Mouse (Mus musculus): ENCODE data around the gene Foxo3. TPM values are rescaled to one million over a fixed set of nuclear protein-coding genes. Genes with fewer than 3 reads are reported as not detected.

Gene Foxo3
- polyA plus RNA-seq, 1 experiment from 2014 or later, result 8.0 TPM

GRCm38 (mm10) chr10:42251749-42252323, 24.7 kb downstream of the Foxo3 start:
- DNase-seq (ENCODE audit: low spot score), result no peak
- WGBS, result 30% methylated on average over 8 of the region's 8 CpGs
- peaks cover 37% of the 10 kb centered on the region for H3K4me1 ChIP-seq (replicated peaks; ENCODE audit: control insufficient read depth, insufficient read depth)

GRCm38 (mm10) chr10:42251203-42251602, 25.4 kb downstream of the Foxo3 start:
- Histone ChIP-seq H3K4me2 (replicated peaks; ENCODE audit: low read depth) (peak overlapping the region; percentile 8; the same call in 1 of the 2 replicates), H3K4me3 (ENCODE audit: low read depth, low read length) (no peak overlapping the region), H3K4me1 (replicated peaks; ENCODE audit: control insufficient read depth, insufficient read depth) (peaks cover 37% of the 10 kb centered on the region), H3K36me3 (ENCODE audit: control insufficient read depth, insufficient read depth, low read length) (no peaks in the 10 kb centered on the region), H3K9me3 (ENCODE audit: control insufficient read depth, low read length) (no peaks in the 10 kb centered on the region), H3K9ac (ENCODE audit: low read length) (0 out of 2 replicates have a peak overlapping the region, but pooled peaks have one; percentile 36), H3K27me3 (ENCODE audit: control insufficient read depth, insufficient read depth, low read length) (no peaks in the 10 kb centered on the region), H3K27ac (replicated peaks) (peak overlapping the region; percentile 87)
- DNase-seq (ENCODE audit: low spot score) (peak; percentile 71), ATAC-seq (ENCODE audit: low FRiP score, low TSS enrichment) (peak; percentile 88)
- TF ChIP-seq CTCF (IDR thresholded peaks at IDR 0.05; ENCODE audit: low read depth), result peak; percentile 16; the same call in 1 of the 2 replicates
- TF ChIP-seq EP300 (optimal IDR thresholded peaks at IDR 0.05), result peak; percentile 83
- 12% methylated on average over 7 of the region's 7 CpGs for WGBS

More at GRCm38 (mm10) chr10:42251749-42252323, 24.7 kb downstream of the Foxo3 start:
- ATAC-seq (ENCODE audit: low FRiP score, low TSS enrichment), result peak; percentile 11; the same call in 1 of the 2 replicates
- H3K4me2 ChIP-seq (replicated peaks; ENCODE audit: low read depth), result no peak overlapping the region
- no peaks in the 10 kb centered on the region for H3K27me3 ChIP-seq (ENCODE audit: control insufficient read depth, insufficient read depth, low read length)
- TF ChIP-seq CTCF (IDR thresholded peaks at IDR 0.05; ENCODE audit: low read depth) (no peak), EP300 (optimal IDR thresholded peaks at IDR 0.05) (no peak)
- H3K27ac ChIP-seq (replicated peaks), result peak overlapping the region; percentile 87
- no peaks in the 10 kb centered on the region for H3K9me3 ChIP-seq (ENCODE audit: control insufficient read depth, low read length)
- H3K36me3 ChIP-seq (ENCODE audit: control insufficient read depth, insufficient read depth, low read length), result no peaks in the 10 kb centered on the region
- peak overlapping the region; percentile 23; the same call in 1 of the 2 replicates for H3K9ac ChIP-seq (ENCODE audit: low read length)
- H3K4me3 ChIP-seq (ENCODE audit: low read depth, low read length), result no peak overlapping the region

- 0 out of 2 replicates have a peak overlapping the region, but pooled peaks have one; percentile 0 for H3K4me2 ChIP-seq (replicated peaks; ENCODE audit: low read depth)
- no peak for TF ChIP-seq EP300 (optimal IDR thresholded peaks at IDR 0.05)
- no peak for TF ChIP-seq CTCF (IDR thresholded peaks at IDR 0.05; ENCODE audit: low read depth)
- H3K27ac ChIP-seq (replicated peaks), result peak overlapping the region; percentile 81
- H3K9ac ChIP-seq (ENCODE audit: low read length), result no peak overlapping the region
- H3K4me1 ChIP-seq (replicated peaks; ENCODE audit: control insufficient read depth, insufficient read depth), result peaks cover 37% of the 10 kb centered on the region
- no peak overlapping the region for H3K4me3 ChIP-seq (ENCODE audit: low read depth, low read length)
- 60% methylated on average over 2 of the region's 2 CpGs for WGBS
- ATAC-seq (ENCODE audit: low FRiP score, low TSS enrichment) (no peak), DNase-seq (ENCODE audit: low spot score) (no peak)
- no peaks in the 10 kb centered on the region for H3K36me3 ChIP-seq (ENCODE audit: control insufficient read depth, insufficient read depth, low read length)
- no peaks in the 10 kb centered on the region for H3K27me3 ChIP-seq (ENCODE audit: control insufficient read depth, insufficient read depth, low read length)
- H3K9me3 ChIP-seq (ENCODE audit: control insufficient read depth, low read length), result no peaks in the 10 kb centered on the region
Measured at GRCm38 (mm10) chr10:42249965-42250364, 26.6 kb downstream of the Foxo3 start.

GRCm38 (mm10) chr10:42248644-42249043, 27.9 kb downstream of the Foxo3 start:
- Histone ChIP-seq H3K4me1 (replicated peaks; ENCODE audit: control insufficient read depth, insufficient read depth) (peaks cover 40% of the 10 kb centered on the region), H3K9ac (ENCODE audit: low read length) (no peak overlapping the region), H3K36me3 (ENCODE audit: control insufficient read depth, insufficient read depth, low read length) (no peaks in the 10 kb centered on the region), H3K27me3 (ENCODE audit: control insufficient read depth, insufficient read depth, low read length) (no peaks in the 10 kb centered on the region), H3K4me2 (replicated peaks; ENCODE audit: low read depth) (peak overlapping the region; percentile 17; the same call in 1 of the 2 replicates), H3K9me3 (ENCODE audit: control insufficient read depth, low read length) (no peaks in the 10 kb centered on the region), H3K4me3 (ENCODE audit: low read depth, low read length) (no peak overlapping the region), H3K27ac (replicated peaks) (peak overlapping the region; percentile 81)
- DNase-seq (ENCODE audit: low spot score) (no peak), ATAC-seq (ENCODE audit: low FRiP score, low TSS enrichment) (no peak)
- WGBS, result 30% methylated on average over 5 of the region's 5 CpGs
- TF ChIP-seq CTCF (IDR thresholded peaks at IDR 0.05; ENCODE audit: low read depth), result no peak
- TF ChIP-seq EP300 (optimal IDR thresholded peaks at IDR 0.05), result peak; percentile 0

GRCm38 (mm10) chr10:42248156-42248555, 28.4 kb downstream of the Foxo3 start:
- Histone ChIP-seq H3K9ac (ENCODE audit: low read length) (no peak overlapping the region), H3K27ac (replicated peaks) (peak overlapping the region; percentile 81), H3K36me3 (ENCODE audit: control insufficient read depth, insufficient read depth, low read length) (no peaks in the 10 kb centered on the region), H3K4me3 (ENCODE audit: low read depth, low read length) (no peak overlapping the region), H3K27me3 (ENCODE audit: control insufficient read depth, insufficient read depth, low read length) (no peaks in the 10 kb centered on the region), H3K9me3 (ENCODE audit: control insufficient read depth, low read length) (no peaks in the 10 kb centered on the region), H3K4me1 (replicated peaks; ENCODE audit: control insufficient read depth, insufficient read depth) (peaks cover 40% of the 10 kb centered on the region), H3K4me2 (replicated peaks; ENCODE audit: low read depth) (peak overlapping the region; percentile 17; the same call in 1 of the 2 replicates)
- TF ChIP-seq CTCF (IDR thresholded peaks at IDR 0.05; ENCODE audit: low read depth), result no peak
- no peak for TF ChIP-seq EP300 (optimal IDR thresholded peaks at IDR 0.05)
- WGBS, result 18% methylated on average over 4 of the region's 4 CpGs
- ATAC-seq (ENCODE audit: low FRiP score, low TSS enrichment), result peak; percentile 66
- no peak for DNase-seq (ENCODE audit: low spot score)

Data from stomach, postnatal 0 days (tissue).